Mouse (Mus musculus) intestine, postnatal 0 days (tissue): ENCODE results near the gene Olfr1047. TPM values are rescaled to one million over a fixed set of nuclear protein-coding genes. Genes with fewer than 3 reads are reported as not detected.
"Not testable (repeated sequence)": the region's sequence is repeated elsewhere in the genome, so short reads cannot be mapped to it uniquely, and the experiment has no call there.

ENCODE experiments used
- ATAC-seq: fragments of 200-750 bp; cut with Nextera tagmentation; 2 replicates; pipeline ENCODE4 v1.8.0; 2017; ENCODE audit warnings: mild to moderate bottlenecking, moderate TSS enrichment, moderate library complexity
- H3K27ac ChIP-seq: fragments of 300-500 bp; sonication (generic); 2 replicates; pipeline ENCODE4 v1.5.1; 2014; ENCODE audit warnings: mild to moderate bottlenecking, low read depth, low read length, moderate library complexity
- H3K27me3 ChIP-seq: fragments of 300-500 bp; sonication (generic); replicated peaks from 2 replicates; pipeline ENCODE4 v1.6.1; 2014; ENCODE audit warnings: low read length, mixed read lengths; ENCODE audit not compliant: control insufficient read depth, insufficient read depth
- H3K36me3 ChIP-seq: fragments of 300-500 bp; sonication (generic); 2 replicates; pipeline ENCODE4 v1.6.1; 2014; ENCODE audit warnings: mild to moderate bottlenecking, moderate library complexity; ENCODE audit not compliant: control insufficient read depth, insufficient read depth
- H3K4me1 ChIP-seq: fragments of 300-500 bp; sonication (generic); replicated peaks from 2 replicates; pipeline ENCODE4 v1.6.1; 2014; ENCODE audit warnings: antibody characterized with exemption, low read length, mixed read lengths; ENCODE audit not compliant: control insufficient read depth, insufficient read depth
- H3K4me2 ChIP-seq: fragments of 300-500 bp; sonication (generic); replicated peaks from 2 replicates; pipeline ENCODE4 v1.6.1; 2014; ENCODE audit warnings: low read depth, mild to moderate bottlenecking, moderate library complexity
- H3K4me3 ChIP-seq: fragments of 300-500 bp; sonication (generic); 2 replicates; pipeline ENCODE4 v1.5.1; 2014; ENCODE audit warnings: low read depth, low read length
- H3K9ac ChIP-seq: fragments of 300-500 bp; sonication (generic); 2 replicates; pipeline ENCODE4 v1.6.1; 2014; ENCODE audit warnings: mild to moderate bottlenecking, low read depth, low read length
- H3K9me3 ChIP-seq: fragments of 300-500 bp; sonication (generic); 2 replicates; pipeline ENCODE4 v1.6.1; 2016; ENCODE audit warnings: mixed run types; ENCODE audit not compliant: control insufficient read depth
- CTCF ChIP-seq: sonication (generic); IDR thresholded peaks from 2 replicates; pipeline ENCODE4 v1.5.1; 2016; ENCODE audit warnings: low read depth, mild to moderate bottlenecking, control low read depth, antibody characterized with exemption, moderate library complexity
- WGBS: fragments of 180-500 bp; shearing (Covaris S2); extraction: QIAGEN DNeasy Blood & Tissue Kit; methylation state at CpG from one replicate; pipeline ENCODE4 v1.1.7; 2014; 5-methylcytosine and 5-hydroxymethylcytosine counted together
- polyA plus RNA-seq: library from polyadenylated mRNA; unstranded; fragments of >200 nt; fragmentation: Nextera tagmentation; extraction: Ambion mirVana; gene quantifications from 2 replicates; pipeline ENCODE4 v1.2.1, GENCODE M21; 2015

Gene Olfr1047
- polyA plus RNA-seq: not detected in 2 replicates

GRCm38 (mm10) chr2:86231301-86231700 lies at the start of gene Olfr1047:
TSS of gene Olfr1047 (minus strand) at chr2:86231401.
- H3K9ac ChIP-seq: no peak within 1 kb of the TSS
- H3K4me3 ChIP-seq: no peak within 1 kb of the TSS
- H3K4me1 ChIP-seq: no peaks in the 10 kb centered on the region
- no peaks in the 10 kb centered on the region for H3K36me3 ChIP-seq
- H3K27ac ChIP-seq: no peak within 1 kb of the TSS
- no peaks in the 10 kb centered on the region for H3K27me3 ChIP-seq
- 95% methylated on average over 1 of the region's 1 CpGs for WGBS
- no peaks in the 10 kb centered on the region for H3K9me3 ChIP-seq
- H3K4me2 ChIP-seq: no peak within 1 kb of the TSS
- TF ChIP-seq CTCF: no peak
- ATAC-seq: no peak

GRCm38 (mm10) chr2:86278988-86279387 lies 47.8 kb upstream of the Olfr1047 start, which contains the start of gene Olfr1051:
TSS of gene Olfr1051 (minus strand) at chr2:86279088.
- not testable (repeated sequence) for H3K4me2 ChIP-seq, ATAC-seq, H3K27ac ChIP-seq, H3K9ac ChIP-seq, H3K27me3 ChIP-seq, H3K36me3 ChIP-seq, H3K4me1 ChIP-seq, H3K4me3 ChIP-seq, H3K9me3 ChIP-seq

GRCm38 (mm10) chr2:86258228-86258627 lies 27.0 kb upstream of the Olfr1047 start, which contains the start of gene Olfr1049:
TSS of gene Olfr1049 (minus strand) at chr2:86258328.
- H3K36me3 ChIP-seq, H3K9me3 ChIP-seq, ATAC-seq, H3K9ac ChIP-seq, H3K27me3 ChIP-seq, H3K27ac ChIP-seq, H3K4me2 ChIP-seq, H3K4me1 ChIP-seq, H3K4me3 ChIP-seq: not testable (repeated sequence)

- ATAC-seq: no peak
- Histone ChIP-seq H3K27me3 (no peaks in the 10 kb centered on the region), H3K27ac (no peak within 1 kb of the TSS), H3K9ac (no peak within 1 kb of the TSS), H3K4me3 (no peak within 1 kb of the TSS), H3K4me1 (no peaks in the 10 kb centered on the region), H3K9me3 (no peaks in the 10 kb centered on the region), H3K36me3 (no peaks in the 10 kb centered on the region), H3K4me2 (no peak within 1 kb of the TSS)
- TF ChIP-seq CTCF: no peak
These were observed 9.0 kb upstream of the Olfr1047 start, which contains the start of gene Olfr1048 for GRCm38 (mm10) chr2:86240189-86240588. TSS of gene Olfr1048 (minus strand) at chr2:86240289.

- no peaks in the 10 kb centered on the region for H3K4me1 ChIP-seq
- no peaks in the 10 kb centered on the region for H3K27me3 ChIP-seq
- no peak within 1 kb of the TSS for H3K9ac ChIP-seq
- H3K9me3 ChIP-seq: no peaks in the 10 kb centered on the region
- ATAC-seq: no peak
- no peak for TF ChIP-seq CTCF
- WGBS: 65% methylated on average over 2 of the region's 2 CpGs
- H3K36me3 ChIP-seq: no peaks in the 10 kb centered on the region
- no peak within 1 kb of the TSS for H3K4me3 ChIP-seq
- no peak within 1 kb of the TSS for H3K27ac ChIP-seq
- H3K4me2 ChIP-seq: no peak within 1 kb of the TSS
These were observed 12.0 kb downstream of the Olfr1047 start, which contains the start of gene Olfr1046 for GRCm38 (mm10) chr2:86219214-86219613. TSS of gene Olfr1046 (minus strand) at chr2:86219314.

- ATAC-seq: no peak
- no peak within 1 kb of the TSS for H3K4me2 ChIP-seq
These were observed 28.3 kb downstream of the Olfr1047 start, which contains the start of gene Olfr1045 for GRCm38 (mm10) chr2:86202909-86203308. TSS of gene Olfr1045 (minus strand) at chr2:86203009.

GRCm38 (mm10) chr2:86195863-86196262 lies 35.3 kb downstream of the Olfr1047 start:
- 36% methylated on average over 1 of the region's 1 CpGs for WGBS
- Histone ChIP-seq H3K27ac (no peak overlapping the region), H3K27me3 (no peaks in the 10 kb centered on the region), H3K9me3 (no peaks in the 10 kb centered on the region), H3K4me3 (no peak overlapping the region), H3K4me1 (no peaks in the 10 kb centered on the region), H3K9ac (no peak overlapping the region), H3K4me2 (no peak overlapping the region), H3K36me3 (no peaks in the 10 kb centered on the region)
- TF ChIP-seq CTCF: no peak
- ATAC-seq: no peak

More at GRCm38 (mm10) chr2:86202909-86203308, 28.3 kb downstream of the Olfr1047 start, which contains the start of gene Olfr1045:
- no peak within 1 kb of the TSS for H3K9ac ChIP-seq
- H3K36me3 ChIP-seq: no peaks in the 10 kb centered on the region
- TF ChIP-seq CTCF: no peak
- no peak within 1 kb of the TSS for H3K4me3 ChIP-seq
- H3K4me1 ChIP-seq: no peaks in the 10 kb centered on the region
- H3K9me3 ChIP-seq: no peaks in the 10 kb centered on the region
- no peak within 1 kb of the TSS for H3K27ac ChIP-seq
- H3K27me3 ChIP-seq: no peaks in the 10 kb centered on the region
